Mouse (Mus musculus) Muller cell, postnatal 12 days (primary cell): ENCODE results near the gene Ascl3.
A peak's percentile ranks its signal among the peaks of the same experiment; 100 is the strongest.

Source experiments
- DNase-seq: peaks from one replicate; pipeline ENCODE4 v3.0.0-alpha.2; 2015; ENCODE audit errors: inconsistent ontology term

The Ascl3 gene

DNA sequence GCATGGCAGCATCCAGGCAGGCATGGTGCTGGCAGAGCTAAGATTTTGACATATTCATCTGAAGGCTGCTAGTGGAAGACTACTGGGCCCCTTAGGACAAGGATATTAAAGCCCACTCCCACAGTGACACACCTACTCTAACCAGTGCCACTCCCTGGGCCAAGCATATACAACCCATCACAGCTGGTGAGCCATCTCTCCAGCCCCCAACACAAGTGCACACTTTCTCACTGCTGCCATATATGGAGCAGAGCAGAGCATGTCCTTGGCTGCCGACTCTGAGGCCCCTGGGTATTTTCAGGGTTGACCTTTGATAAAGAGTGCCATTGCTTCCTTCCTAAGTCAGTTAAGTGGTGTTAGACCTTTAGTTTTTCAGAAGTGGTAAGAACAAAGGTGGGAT is 21.5 kb downstream of the Ascl3 start:
- no peak for DNase-seq

DNA sequence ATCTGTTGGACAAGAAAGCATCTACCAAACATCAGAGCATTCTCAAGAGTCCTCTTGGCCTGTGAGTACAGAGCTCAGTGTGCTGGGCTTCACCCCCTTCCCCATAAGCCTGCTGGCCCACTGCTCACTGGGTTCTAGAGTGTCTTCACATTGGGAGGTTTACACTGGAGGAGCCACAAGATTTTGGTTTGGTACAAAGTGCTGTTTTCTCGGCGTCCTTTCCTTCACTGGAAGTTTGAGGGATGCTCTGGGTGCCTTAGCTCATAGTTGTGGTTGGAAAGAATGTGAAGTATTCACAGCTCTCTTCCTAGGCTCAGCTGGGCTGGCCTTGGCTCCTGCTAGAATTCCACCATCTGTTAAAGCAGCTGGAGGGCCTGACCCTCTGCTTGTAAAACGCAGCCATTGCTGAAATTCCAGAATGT is 22.6 kb downstream of the Ascl3 start:
- peak; percentile 90 for DNase-seq

DNA sequence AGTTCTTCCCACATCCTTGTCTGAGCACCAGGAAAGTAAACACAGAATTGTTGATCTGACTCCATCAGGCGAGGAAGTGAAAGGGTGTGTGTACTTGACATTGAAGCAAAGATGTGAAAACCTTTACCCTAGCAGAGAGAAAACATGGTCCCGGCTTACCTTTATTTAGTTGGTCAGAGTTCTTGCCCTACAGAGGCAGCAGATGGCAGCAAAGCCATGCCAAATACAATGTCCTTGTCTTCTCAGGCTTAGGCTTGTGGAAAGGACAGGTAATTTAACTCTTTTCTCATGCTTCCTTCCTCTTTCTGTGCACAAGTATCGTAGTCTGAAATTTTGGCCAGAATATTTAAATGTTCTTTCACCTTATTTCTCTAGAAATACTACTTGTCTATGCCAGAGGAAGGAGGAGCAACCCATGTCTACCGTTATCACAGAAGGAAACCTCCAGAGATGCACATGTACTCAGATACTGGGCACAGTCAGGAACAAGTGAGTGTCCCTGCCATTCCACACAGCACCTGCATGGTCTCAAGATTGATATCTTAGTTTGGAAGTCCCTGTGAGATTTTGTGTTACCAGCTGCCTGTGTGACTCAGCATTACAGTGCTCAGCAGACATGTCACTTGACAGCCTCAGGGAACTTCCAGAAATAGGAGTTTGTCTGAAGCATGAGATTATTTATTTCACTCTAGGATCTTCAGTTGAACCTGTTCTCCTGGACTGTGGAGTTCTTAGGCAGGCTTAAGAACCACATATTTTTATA is 24.3 kb downstream of the Ascl3 start:
- peak; percentile 38 for DNase-seq

DNA sequence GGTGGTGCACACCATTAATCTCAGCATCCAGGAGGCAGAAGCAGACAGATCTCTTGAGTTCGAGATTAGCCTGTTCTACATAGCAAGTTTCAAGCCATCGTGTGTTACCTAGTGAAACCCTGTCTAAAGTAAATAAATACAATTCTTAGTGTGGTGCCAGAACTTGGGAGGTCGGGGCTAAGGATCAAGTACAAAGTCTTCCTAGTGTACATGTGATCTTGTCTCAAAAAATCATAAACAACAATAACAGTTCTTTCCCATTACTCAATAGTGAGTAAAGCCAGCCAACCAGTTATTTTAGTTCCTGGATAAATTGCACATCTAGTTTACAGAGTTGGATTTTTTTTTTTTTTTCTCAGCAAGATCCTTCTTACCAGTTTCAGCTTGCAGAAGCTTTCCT is 27.1 kb downstream of the Ascl3 start:
- DNase-seq = no peak

DNA sequence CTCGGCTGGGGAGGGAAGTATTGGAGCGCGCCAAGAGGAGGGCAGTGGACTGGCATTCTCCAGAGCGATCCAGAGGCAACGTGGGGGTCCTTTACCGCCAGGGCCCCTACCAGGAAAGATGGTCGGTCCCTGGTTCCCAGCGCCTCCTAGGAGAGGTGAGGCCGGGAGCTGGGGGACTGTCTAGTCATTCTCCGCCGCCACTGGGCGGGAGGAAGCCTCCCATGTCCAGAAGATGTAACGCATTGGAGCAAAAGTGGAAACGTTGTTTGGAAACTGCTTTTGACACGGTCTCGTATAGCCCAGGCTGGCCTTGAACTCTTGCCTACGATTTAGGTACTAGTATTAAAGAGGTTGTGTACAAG is 27.5 kb downstream of the Ascl3 start:
- no peak for DNase-seq

DNA sequence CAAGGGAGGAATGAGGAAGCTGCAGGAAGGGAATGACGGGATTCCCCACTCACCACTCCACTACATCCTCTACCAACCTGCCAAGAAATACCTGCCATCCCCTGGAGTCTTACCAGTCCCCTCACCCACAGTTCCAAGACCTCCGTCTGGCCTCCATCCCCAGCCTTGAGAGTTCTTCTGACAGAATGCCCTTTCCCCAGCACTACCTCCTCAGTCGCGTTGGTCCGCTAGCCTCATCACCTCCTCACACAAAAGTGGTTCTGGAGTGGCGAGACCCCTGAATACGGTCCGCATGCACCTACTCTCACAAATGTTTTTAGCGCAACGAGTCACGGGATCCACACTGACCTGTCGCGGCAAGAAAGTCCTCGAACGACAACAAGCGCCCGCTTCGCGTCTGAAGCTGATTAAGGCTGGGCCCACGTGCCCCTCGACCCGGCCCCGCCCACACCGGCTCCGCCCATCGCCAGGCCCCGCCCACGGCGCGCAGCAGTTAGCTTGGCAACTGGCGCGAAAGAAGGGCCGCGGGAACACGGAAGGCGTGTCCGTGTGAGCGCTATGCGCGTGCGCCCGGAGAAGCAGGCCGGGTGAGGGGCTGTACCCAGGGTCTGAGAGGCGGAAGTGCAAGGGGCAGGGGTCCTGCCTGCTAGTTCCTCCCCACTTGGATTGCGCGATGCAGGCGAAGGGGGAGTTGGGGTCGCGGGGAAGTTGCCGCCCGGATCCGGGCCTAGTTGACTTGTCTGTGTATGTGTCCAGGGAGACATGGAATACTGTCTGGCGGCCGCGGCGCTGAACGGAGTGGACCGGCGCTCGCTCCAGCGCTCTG is 28.1 kb downstream of the Ascl3 start, which contains the start of the genes St5 and Akip1:
TSS of gene St5 (minus strand) at position 416 of the 826 bp plus-strand sequence.
TSS of gene Akip1 (plus strand) at position 501 of the 826 bp plus-strand sequence.
- peak; percentile 97 for DNase-seq

DNA sequence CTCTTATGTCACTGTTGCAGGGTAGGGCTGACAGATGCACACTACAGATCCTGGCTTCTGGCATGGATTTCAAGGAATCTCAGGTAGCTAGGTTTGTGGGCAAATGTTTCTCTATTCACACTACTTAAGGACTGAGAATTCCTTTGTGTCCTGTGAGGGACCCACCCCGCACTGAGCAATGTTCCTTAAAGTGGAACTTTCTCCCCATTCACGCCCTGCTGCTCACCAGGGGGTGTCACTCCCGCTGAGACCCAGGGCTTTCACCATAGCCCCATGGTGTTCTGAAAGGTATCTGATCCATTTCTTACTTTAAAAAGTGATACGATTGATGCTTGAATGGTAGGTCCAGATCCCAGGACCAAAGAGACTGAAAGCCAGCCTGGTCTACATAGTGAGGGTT is 28.8 kb downstream of the Ascl3 start:
- no peak for DNase-seq

DNA sequence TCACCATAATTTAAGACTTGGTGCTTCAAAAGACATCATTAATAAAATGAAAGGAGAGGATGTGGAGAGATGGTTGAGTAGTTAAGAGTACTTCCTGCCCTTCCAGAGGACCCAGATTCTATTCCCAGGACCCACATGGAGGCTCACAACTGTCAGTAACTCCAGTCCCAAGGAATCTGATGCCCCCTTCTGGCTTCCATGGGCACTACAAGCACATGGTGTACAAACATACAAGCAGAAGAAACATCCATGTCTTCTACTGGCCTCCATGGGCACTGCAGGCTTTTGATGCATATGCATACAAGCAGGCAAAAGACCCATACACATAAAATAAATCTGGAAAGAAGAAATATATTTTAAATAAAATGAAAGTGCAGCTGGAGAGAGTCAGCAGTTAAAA is 31.3 kb downstream of the Ascl3 start:
- DNase-seq = no peak

DNA sequence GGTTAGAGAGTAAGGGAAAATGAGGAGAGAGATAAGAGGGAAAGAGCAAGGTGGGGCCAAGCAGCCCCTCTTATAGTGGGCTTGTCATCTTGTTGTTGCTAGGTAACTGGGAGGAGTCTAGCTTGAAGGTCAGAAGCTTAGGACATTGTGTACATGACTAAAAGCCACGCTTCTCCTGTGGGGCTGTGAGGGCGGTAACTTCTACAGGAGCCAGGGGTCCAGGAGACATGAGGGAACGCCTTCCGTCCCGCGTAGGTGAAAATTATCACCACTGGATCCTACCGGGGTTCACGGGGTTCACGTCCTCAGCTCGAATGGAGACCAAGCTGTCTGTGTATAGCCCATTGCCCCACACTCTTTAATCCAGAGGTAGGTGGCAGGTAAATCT is 36.2 kb downstream of the Ascl3 start:
- DNase-seq = no peak

DNA sequence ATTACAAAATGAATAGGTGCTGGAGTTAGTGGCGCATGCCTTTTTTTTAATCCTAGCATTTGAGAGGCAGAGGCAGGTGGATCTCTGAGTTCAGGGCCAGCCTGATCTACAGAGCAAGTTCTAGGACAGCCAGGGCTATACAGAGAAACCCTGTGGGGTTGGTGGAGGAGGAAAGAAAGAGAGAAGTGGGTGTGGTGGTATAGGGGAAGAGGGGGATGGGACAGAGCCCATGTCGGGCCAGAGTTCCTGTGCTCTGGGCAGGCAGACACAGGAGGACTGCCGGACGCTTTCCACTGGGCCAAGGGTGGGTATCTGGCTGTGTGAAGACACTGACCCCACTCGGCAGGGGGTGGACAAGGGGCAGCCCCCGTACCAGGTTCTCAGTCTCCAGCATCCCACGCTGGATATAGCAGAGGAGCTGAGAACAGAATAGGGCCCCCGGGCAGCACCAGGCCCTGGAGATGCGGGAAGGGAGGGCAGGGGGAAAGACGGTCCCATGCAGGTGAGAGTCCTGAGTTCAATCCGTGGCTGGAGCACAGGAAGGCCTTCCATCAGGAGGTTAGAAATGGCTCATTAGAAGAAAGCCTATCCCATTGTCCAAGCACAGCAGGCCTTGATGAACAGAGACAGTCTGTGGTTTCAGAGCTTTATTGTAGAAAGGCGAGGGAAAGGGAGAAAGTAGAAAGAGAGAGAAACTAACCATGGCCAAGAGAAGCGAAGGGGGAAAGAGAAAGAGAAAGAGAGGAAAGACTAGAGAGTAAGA is 36.8 kb downstream of the Ascl3 start:
- no peak for DNase-seq

DNA sequence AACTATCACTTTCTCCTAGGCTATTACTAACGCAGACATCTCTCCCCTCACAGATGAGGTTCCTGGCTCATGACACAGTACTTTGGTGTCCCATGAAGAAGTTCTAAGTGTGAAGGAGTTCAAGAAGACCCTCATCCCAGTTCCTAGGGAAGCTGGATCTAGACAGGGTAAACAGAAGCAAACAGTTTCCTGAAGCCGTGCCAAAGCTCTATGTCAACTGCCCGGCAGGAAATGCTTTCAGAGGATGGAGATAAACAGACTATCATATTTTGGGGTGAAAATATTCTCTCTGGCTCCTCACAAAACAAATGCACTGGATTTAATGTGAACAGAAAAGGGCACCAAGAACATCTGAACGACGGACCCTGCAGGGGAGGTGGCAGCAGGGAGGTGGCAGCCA is 40.6 kb downstream of the Ascl3 start:
- DNase-seq = no peak

DNA sequence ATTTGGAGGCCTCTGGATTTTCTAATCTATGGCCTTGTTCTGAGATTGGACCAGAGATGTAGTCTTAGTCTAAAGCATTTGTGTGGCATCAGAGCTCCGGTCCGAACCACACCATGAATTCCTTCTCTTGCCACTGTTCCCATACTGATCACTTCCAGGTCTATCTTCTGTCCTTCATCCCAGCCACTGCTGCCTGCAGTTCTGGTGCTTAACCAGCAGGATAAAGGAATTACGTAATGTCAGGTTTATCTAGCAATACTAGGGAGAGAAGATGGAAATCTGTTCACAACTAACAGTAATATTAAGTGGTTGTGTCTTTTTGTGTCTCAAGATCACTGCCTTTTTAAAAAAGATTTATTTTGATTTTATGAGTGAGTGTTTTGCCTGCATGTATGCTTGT is 41.4 kb downstream of the Ascl3 start:
- DNase-seq = no peak

DNA sequence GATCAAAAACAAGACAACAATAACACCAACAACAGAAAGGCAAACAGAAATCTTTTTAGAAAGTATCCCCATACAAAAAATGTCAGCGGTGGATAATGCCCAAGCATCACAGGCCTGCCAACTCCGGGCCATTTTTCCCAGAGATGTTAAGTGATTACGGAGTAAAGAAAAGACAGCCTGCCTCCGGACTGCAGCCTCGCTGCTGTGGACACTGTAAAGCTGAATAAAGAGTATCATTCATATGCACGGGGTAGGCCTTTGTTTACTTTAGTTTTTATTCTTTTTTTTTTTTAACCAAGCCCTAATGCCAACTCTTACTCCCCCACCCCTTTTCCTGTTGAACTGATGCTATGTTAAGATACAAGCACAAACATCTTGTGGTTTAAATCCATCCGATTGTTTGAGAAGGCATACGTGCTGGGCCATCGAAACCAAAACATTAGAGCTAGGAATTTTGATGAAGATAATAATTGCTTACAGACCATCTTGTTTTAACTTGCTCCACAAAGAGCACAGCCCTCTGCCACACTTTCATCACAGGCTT is 44.9 kb downstream of the Ascl3 start:
- peak; percentile 35 for DNase-seq

DNA sequence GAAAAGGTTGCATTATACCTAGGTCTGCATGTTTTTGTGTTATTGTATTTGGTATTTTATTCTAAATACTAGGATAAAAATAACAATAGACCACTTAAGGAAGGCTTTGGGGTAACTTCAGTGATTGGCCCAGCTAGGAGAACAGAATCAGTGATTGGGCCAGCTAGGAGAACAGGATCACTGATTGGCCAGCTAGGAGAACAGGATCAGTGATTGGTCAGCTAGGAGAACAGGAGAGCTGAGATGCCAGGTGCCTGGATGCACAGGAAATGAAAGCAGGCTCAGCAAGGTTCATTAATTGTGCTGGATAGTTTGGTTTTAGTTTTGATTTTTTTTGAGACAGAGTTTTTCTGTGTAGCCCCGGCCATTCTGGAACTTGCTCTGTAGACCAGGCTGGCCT is 50.6 kb downstream of the Ascl3 start:
- DNase-seq = no peak

DNA sequence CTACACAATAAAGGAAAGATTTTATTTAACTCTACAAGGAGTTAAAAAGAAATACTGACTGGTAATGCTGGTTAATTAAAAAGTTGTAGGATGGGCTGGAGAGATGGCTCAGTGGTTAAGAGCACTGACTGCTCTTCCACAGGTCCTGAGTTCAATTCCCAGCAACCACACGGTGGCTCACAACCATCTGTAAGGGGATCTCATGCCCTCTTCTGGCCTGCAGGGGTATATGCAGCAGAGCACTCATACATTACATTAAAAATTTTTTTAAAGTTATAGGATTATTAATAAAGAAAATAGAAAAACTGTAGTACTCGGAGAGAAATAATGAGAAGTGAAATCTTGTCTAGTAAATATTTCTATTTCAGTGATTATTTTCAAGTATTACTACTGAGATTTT is 51.2 kb downstream of the Ascl3 start:
- no peak for DNase-seq
